Mouse (Mus musculus): ENCODE results near the gene Ptp4a2.

Gene Ptp4a2

DNA sequence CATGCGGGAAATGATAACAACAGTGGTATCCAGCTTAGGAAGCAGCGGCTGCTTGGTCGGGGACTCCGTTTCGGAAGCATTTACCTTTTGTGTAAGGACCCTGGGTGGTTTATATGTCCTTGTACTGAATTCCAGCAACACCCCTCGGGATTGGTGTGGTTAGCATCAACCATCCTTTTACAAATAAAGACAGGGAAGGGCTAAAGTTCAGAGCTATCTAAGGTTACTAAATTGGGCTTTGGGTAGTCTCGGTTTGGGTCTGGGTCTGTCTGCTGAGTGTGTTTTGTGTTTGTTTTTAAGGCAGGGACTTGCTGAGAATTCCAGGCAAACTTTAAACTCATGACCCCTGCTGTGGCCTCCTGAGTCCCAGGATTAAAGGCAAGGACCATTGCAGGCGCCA is 15.2 kb upstream of the Ptp4a2 start:
- no peak for DNase-seq (ENCODE audit: low read depth, low spot score)

- no peak for DNase-seq (ENCODE audit: low read depth, low spot score)
Observed at GRCm38 (mm10) chr4:129797985-129798384, 13.0 kb upstream of the Ptp4a2 start.

GRCm38 (mm10) chr4:129803368-129803767 is 7.7 kb upstream of the Ptp4a2 start:
- no peak for DNase-seq (ENCODE audit: low read depth, low spot score)

DNA sequence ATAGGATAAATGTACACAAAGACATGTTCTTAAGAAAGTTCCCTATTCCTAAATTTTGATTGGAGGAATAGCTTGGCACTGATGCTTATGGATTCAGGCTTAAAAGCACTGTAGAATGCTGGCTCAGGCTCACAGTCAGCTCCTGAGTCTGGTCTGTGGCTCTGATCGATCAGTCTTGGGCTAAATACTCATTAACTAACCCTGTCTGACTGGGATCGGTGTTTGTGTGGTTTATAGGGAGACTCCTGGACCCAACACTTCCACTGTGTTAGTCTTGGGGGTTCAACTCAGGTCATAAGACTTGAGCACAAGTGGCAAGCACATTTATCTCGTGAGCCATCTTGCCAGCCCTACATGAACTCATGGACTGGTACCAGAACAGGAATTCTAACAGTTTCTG is 6.0 kb upstream of the Ptp4a2 start:
- no peak for DNase-seq (ENCODE audit: low read depth, low spot score)

DNA sequence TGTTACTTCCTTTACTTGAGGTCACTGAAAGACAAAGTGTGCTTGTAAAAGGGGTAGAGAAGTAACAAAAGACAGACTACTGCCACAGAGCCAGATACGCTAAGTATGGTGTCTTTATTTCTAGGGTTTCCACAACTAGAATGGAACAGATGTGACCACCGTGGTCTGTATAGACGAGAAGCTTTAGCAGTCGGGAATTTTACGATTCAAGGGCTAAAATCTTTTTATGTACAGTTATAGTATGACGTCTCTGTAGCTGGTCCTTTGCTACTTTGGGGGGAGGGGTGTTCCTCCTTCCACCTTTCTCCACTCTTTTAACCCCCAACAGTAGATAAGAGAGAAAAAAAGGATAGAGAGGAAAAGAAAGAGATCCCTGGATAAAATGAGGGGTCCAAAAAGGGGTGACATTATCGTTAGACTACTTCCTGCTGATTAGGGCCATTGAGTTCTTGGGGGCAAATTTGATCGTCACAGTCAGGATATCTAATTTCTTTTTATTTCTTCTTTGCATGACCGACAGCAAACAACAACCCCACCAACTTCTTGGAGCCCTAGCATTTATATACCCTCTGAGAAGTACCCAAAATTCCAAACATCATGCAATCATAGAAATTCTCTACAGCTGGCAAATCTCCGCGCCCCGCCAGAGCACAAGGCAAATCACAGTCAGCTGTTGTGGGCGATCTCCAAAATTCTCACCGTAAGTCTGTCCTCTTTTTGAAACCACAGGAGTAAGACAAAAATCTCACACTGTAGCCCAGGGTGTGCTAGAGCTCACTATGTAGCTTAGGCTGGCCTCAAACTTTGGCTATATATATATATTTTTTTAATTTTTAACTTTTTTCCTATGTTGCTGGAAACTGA is 818 bp downstream of the Ptp4a2 start:
- no peak for DNase-seq (ENCODE audit: low read depth, low spot score)

DNA sequence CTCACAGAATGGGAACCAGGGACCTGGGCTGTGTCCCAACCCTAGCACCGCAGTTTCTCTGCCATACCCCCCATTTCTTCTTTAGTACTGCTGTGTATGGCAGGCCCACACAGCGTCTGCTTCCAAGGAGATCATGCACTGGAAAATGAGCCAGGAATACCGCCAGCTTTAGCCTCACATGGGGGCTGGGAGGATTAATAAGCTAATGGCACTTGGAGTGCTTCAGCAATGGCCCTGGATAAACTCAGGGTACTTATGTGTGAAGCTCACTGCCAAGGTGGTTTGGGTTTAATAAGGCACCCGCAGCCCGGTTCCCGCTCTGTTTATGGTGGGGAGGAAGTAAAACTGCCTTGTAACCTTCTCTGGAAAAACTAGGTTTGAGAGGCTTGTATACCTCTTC is 6.6 kb downstream of the Ptp4a2 start:
- DNase-seq (ENCODE audit: low read depth, low spot score): no peak

DNA sequence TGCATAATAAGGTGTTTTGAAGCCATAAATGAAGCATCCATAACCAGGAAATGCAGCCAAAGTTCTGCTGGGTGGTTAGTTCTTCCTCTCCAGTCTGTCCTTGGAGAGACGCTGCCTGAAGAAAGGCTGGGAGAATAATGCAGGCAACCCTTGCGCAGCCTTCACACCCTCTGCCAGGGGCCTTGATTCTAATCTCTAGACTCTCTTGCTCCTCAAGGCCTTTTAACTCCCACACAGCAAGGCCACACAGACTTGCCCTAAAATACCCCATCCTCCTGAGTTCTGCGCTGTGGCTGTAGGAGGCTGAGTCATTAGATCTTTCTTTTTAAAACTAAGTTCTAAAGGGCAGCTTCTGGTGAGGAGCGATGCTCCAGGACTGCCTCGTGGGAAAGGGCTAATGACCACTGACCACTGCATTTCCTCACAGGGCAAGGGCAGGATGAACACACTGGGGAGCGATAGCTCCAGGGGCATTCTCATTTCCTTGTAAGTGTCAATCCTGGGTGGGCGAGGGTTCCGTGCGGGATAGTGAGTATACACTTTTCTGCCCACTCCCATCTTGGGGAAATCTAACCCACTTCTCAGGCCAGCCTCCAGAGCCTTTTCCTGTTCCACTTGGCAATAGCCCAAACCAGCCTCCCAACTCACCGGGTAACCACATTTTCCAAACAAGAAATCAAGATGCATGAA is 7.6 kb downstream of the Ptp4a2 start:
- DNase-seq (ENCODE audit: low read depth, low spot score): no peak

- peak; percentile 97 for DNase-seq (ENCODE audit: low read depth, low spot score)
Observed at GRCm38 (mm10) chr4:129819712-129820336, 8.8 kb downstream of the Ptp4a2 start.

DNA sequence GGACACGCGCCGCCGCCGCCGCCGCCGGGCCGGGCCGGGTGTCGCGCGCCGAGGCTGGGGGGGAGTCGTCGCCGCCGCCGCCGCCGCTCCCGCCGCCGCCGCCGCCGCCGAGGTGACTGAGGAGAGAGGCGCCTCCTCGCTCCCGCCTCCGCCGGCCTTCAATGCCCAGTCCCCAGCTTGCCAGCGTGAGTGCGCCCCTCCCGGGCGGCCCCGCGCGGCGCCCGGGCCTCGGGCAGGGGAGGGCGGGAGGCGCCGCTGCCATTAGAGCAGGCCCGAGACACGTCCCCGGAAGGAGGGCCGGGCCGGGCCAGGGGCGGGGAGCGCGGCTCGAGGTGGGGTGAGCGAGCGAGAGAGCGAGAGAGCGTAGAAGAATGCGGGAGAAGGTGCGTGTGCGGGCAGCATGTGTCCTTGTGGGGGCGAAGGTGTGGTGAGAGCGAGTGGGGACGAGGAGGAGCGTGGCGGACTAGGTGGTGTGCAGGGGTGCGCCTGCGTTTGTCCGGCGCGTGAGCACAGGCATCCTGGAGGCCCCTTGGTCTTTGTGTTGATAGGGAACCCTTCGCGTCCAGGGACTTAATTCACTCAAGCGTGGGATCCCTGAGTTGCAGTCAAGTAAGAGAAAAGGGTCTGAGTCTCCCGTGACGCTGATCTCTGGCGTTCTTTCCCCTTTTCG is 9.5 kb downstream of the Ptp4a2 start:
- DNase-seq (ENCODE audit: low read depth, low spot score): peak; percentile 75

- peak; percentile 12 for DNase-seq (ENCODE audit: low read depth, low spot score)
Observed at GRCm38 (mm10) chr4:129821087-129821616, 10.1 kb downstream of the Ptp4a2 start.

DNA sequence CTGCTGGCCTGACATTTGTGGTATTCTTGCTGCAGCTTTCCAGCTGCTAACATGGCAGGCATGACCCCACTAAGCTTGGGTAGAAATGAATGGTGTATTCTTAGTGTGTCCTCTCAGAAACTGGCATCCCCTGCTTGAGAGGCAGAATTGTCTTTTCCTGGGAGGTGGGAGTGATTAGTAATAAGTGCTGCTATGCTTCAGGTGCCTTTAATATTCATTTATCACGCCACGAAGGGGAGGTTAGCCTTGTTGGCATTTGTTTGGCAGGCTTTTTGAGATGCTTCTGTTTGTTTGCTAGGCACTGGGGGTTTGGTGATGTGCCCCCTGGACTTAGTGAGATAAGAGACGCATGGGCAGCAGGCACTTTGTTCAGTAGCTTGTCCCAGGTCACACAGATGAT is 11.3 kb downstream of the Ptp4a2 start:
- no peak for DNase-seq (ENCODE audit: low read depth, low spot score)

- DNase-seq (ENCODE audit: low read depth, low spot score): no peak
Observed at GRCm38 (mm10) chr4:129823216-129823810, 12.3 kb downstream of the Ptp4a2 start.

DNA sequence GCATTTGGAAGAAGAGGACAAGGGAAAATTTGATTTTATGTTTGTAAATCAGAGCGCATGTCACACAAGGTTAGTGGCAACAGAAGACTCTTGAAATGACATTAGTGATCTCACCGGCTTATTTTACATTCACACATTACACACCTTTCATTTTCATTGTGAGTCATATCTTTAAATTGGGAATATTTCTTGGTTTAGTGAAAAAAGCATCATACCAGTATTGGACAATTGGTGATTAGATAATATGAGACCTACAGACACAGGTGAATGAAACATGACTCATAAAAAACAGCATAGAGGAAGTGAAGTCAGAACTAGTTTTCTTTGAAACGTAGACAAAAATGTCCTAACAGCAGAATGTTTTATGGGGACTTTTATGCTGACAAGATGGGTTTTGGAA is 16.6 kb downstream of the Ptp4a2 start:
- no peak for DNase-seq (ENCODE audit: low read depth, low spot score)

DNA sequence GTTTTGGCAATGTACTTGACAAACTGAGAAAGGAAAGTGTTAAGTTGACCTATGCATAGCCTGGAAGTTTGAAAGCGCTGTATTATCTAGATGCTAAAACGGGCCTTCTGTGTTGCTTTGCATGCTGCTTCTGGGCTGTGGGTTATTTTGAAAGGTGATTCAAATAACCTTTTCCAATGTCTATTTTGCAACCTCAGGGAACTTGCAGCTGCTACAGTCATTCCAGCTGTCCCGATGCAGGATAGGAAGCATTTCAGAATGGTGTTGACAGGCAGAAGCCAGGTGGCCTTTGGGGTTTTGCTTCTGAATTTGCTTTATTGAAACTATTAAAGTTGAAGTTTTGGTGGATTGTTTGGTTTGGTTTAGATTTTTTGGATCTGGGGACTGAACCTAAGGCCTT is 17.1 kb downstream of the Ptp4a2 start:
- DNase-seq (ENCODE audit: low read depth, low spot score): no peak

GRCm38 (mm10) chr4:129829799-129830198 is 18.8 kb downstream of the Ptp4a2 start:
- DNase-seq (ENCODE audit: low read depth, low spot score): no peak

DNA sequence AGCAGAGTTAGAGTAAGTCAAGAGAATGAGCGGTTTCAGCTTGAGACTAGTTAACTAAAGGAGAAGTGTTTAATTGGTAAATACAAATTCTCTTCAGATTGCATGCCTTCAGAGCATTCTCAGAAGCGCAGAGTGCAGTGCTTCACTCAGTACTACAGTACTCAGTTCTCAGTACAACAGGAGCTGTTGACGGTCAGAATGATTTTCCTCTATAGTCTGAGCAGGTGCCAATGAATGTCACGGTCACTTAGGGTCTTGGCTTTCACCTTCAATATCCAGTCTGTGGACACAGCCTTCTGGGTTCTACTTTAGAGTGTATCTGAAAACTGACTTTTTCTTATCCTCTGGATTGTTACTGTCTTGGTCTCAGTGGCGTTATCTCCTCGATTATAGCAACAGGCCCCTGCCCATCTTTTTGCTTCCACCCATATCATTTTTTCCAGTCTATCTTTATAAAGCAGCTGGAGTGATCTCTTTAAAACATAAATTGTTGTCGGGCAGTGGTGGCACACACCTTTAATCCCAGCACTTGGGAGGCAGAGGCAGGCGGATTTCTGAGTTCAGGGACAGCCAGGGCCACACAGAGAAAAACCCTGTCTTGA is 19.4 kb downstream of the Ptp4a2 start:
- no peak for DNase-seq (ENCODE audit: low read depth, low spot score)

GRCm38 (mm10) chr4:129834581-129834980 is 23.6 kb downstream of the Ptp4a2 start:
- DNase-seq (ENCODE audit: low read depth, low spot score): no peak

GRCm38 (mm10) chr4:129835296-129835695 is 24.3 kb downstream of the Ptp4a2 start:
- DNase-seq (ENCODE audit: low read depth, low spot score): no peak

DNA sequence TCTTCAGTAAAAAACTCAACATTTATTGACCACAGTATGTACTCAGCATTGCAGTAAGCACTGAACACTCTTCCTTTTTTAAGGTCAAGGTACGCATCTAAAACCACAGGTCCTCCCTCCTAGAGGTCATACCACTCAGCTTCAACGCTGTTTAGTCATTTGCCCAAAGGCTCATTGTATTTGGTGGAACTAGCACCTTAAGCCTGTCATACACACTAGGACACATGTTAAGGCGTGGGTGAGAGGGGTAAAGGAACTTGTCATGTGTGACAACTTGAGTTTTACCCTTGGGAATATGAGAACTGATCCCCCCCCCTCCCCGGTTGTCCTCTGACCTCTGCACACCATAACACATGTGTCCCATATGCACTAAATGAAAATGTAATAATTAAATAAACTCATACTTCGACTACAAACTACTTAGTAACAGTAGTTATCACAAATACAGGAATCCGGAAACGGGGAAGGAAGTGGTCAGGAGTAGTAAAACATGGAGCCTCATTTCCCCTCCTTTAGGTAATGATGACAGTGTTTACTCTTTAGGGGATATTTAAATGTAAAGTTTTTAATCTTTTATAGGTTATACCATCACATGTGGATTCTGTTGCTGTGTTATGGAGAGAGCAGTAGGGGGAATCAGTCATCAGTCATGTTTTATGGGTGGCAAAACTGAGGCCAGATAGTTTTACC is 29.0 kb downstream of the Ptp4a2 start:
- DNase-seq (ENCODE audit: low read depth, low spot score): no peak

DNA sequence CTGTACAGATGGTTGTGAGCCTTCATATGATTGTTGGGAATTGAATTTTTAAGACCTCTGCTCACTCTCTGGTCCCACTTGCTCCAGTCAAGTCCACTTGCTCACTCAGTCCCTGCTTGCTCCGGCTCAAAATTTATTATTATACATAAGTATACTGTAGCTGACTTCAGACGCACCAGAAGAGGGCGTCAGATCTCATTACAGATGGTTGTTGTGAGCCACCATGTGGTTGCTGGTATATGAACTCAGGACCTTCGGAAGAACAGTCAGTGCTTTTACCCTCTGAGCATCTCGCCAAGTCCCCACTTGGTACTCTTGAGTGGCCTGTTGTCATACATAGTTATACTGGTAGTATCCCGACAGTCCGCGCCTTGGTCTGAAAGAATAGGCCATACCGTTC is 35.8 kb downstream of the Ptp4a2 start:
- no peak for DNase-seq (ENCODE audit: low read depth, low spot score)

All from mesoderm, embryonic 11.5 days (tissue).